9 mouse cellular contexts compared by ENCODE assay signal in genomic region chr17:66578007-66578406, GRCm38 (mm10). TPM values are rescaled to one million over a fixed set of nuclear protein-coding genes. Genes with fewer than 3 reads are reported as not detected.
DNase-seq lines count a peak whose midpoint lies in the region; ATAC-seq and TF ChIP-seq lines count a peak whose summit lies in the region.
"Had no signal": no experiment of that assay in that cellular context is flagged by ENCODE, and none has a peak within 500 bp of the region (broad histone marks: within the 10 kb centered on the region; RNA-seq: fewer than 3 reads in every experiment).

No protein-coding gene starts in this region.

- H3K4me1 ChIP-seq in forebrain, embryonic 16.5 days (replicated peaks; ENCODE audit: control insufficient read depth, insufficient read depth, low read length) = no peaks in the 10 kb centered on the region
- H3K4me1 ChIP-seq in kidney, embryonic 16.5 days (ENCODE audit: insufficient read depth, low read length) = no peaks in the 10 kb centered on the region
- no peaks in the 10 kb centered on the region for H3K4me1 ChIP-seq in lung, embryonic 14.5 days (ENCODE audit: insufficient read depth)

- ATAC-seq in cerebellum, adult (ENCODE audit: insufficient number of reproducible peaks, low FRiP score, low TSS enrichment) = peak; percentile 52; the same call in 1 of the 2 replicates
- peak; percentile 55 for ATAC-seq in forebrain, embryonic 16.5 days
- peak; percentile 46; the same call in 1 of the 2 replicates for ATAC-seq in kidney, embryonic 16.5 days (ENCODE audit: low FRiP score, low TSS enrichment)
- ATAC-seq in lung, embryonic 14.5 days (ENCODE audit: insufficient read depth) = no peak; the same call in 1 of the 2 replicates

- no peaks in the 10 kb centered on the region for H3K9me3 ChIP-seq in forebrain, embryonic 16.5 days (ENCODE audit: control insufficient read depth, low read length)
- H3K9me3 ChIP-seq in kidney, embryonic 16.5 days (ENCODE audit: low read length) = 0 out of 2 replicates have a peak, but pooled peaks cover 2% of the 10 kb centered on the region
- no peaks in the 10 kb centered on the region for H3K9me3 ChIP-seq in lung, embryonic 14.5 days (ENCODE audit: low read depth, low read length)
- H3K9me3 ChIP-seq: limb, embryonic 13.5 days had no signal

- 18% methylated on average over 6 of the region's 6 CpGs for WGBS in forebrain, embryonic 16.5 days
- 15% methylated on average over 6 of the region's 6 CpGs for WGBS in kidney, embryonic 16.5 days
- WGBS in lung, embryonic 14.5 days = 9% methylated on average over 6 of the region's 6 CpGs

- H3K27me3 ChIP-seq in forebrain, embryonic 16.5 days (replicated peaks; ENCODE audit: control insufficient read depth, insufficient read depth, low read length) = no peaks in the 10 kb centered on the region
- H3K27me3 ChIP-seq in kidney, embryonic 16.5 days (ENCODE audit: insufficient read depth, low read length) = no peaks in the 10 kb centered on the region
- H3K27me3 ChIP-seq in lung, embryonic 14.5 days (ENCODE audit: insufficient read depth, low read length) = no peaks in the 10 kb centered on the region

- peak; percentile 58 for DNase-seq in layer of hippocampus, adult 11-12 months (ENCODE audit: low spot score)
- no peak for DNase-seq in layer of hippocampus, adult 9-11 months
- peak; percentile 86 for DNase-seq in lung, embryonic 14.5 days
- DNase-seq in retina, postnatal 7 days (ENCODE audit: low read depth, low spot score) = peak; percentile 53
- DNase-seq in thymus, postnatal 25 days = no peak

- H3K27ac ChIP-seq in forebrain, embryonic 16.5 days (ENCODE audit: low read length) = no peak overlapping the region
- H3K27ac ChIP-seq in kidney, embryonic 16.5 days (ENCODE audit: low read length) = no peak overlapping the region
- no peak overlapping the region for H3K27ac ChIP-seq in lung, embryonic 14.5 days (ENCODE audit: low read depth)
- H3K27ac ChIP-seq: limb, embryonic 13.5 days had no signal

- H3K4me2 ChIP-seq in forebrain, embryonic 16.5 days (ENCODE audit: low read length) = no peak overlapping the region
- no peak overlapping the region for H3K4me2 ChIP-seq in kidney, embryonic 16.5 days (replicated peaks; ENCODE audit: low read depth, low read length)
- no peak overlapping the region for H3K4me2 ChIP-seq in lung, embryonic 14.5 days
- H3K4me2 ChIP-seq: limb, embryonic 13.5 days had no signal

- no peaks in the 10 kb centered on the region for H3K36me3 ChIP-seq in forebrain, embryonic 16.5 days (ENCODE audit: control insufficient read depth, insufficient read depth)
- no peaks in the 10 kb centered on the region for H3K36me3 ChIP-seq in kidney, embryonic 16.5 days (ENCODE audit: insufficient read depth, low read length)
- H3K36me3 ChIP-seq in lung, embryonic 14.5 days (ENCODE audit: insufficient read depth) = no peaks in the 10 kb centered on the region
- H3K36me3 ChIP-seq: limb, embryonic 13.5 days had no signal

- peak; percentile 83 for TF ChIP-seq CTCF in lung, embryonic 14.5 days (IDR thresholded peaks at IDR 0.05; ENCODE audit: low read depth)

- H3K4me3 ChIP-seq in forebrain, embryonic 16.5 days (replicated peaks; ENCODE audit: low read length) = no peak overlapping the region
- no peak overlapping the region for H3K4me3 ChIP-seq in kidney, embryonic 16.5 days (ENCODE audit: low read length)
- no peak overlapping the region for H3K4me3 ChIP-seq in lung, embryonic 14.5 days (ENCODE audit: low read depth, low read length)
- H3K4me3 ChIP-seq: limb, embryonic 13.5 days had no signal

- no peak overlapping the region for H3K9ac ChIP-seq in forebrain, embryonic 16.5 days (replicated peaks; ENCODE audit: low read depth, low read length)
- H3K9ac ChIP-seq in kidney, embryonic 16.5 days (replicated peaks; ENCODE audit: low read length) = no peak overlapping the region
- H3K9ac ChIP-seq in lung, embryonic 14.5 days = no peak overlapping the region
- H3K9ac ChIP-seq: limb, embryonic 13.5 days had no signal

RNA-seq across cellular contexts. Expression of gene Themis3, which starts 16.4 kb away (rescaled TPM):
- polyA plus RNA-seq in forebrain, embryonic 16.5 days (2015; fragmentation: Nextera tagmentation; extraction: Ambion mirVana) = not detected in 2 replicates
- polyA plus RNA-seq in kidney, embryonic 16.5 days (2015; fragmentation: Nextera tagmentation; extraction: Ambion mirVana) = 0.10 and 0.18 TPM in 2 replicates
- polyA plus RNA-seq in lung, embryonic 14.5 days (2014; fragmentation: Nextera tagmentation; extraction: Ambion mirVana) = 0.16 and 0.22 TPM in 2 replicates

RNA-seq across cellular contexts. Expression of gene Rab12, which starts 58.5 kb away (rescaled TPM):
- polyA plus RNA-seq in forebrain, embryonic 16.5 days (2015; fragmentation: Nextera tagmentation; extraction: Ambion mirVana) = 73.6 and 76.1 TPM in 2 replicates
- polyA plus RNA-seq in kidney, embryonic 16.5 days (2015; fragmentation: Nextera tagmentation; extraction: Ambion mirVana) = 15.7 and 35.9 TPM in 2 replicates
- 67.4 and 71.5 TPM in 2 replicates for polyA plus RNA-seq in lung, embryonic 14.5 days (2014; fragmentation: Nextera tagmentation; extraction: Ambion mirVana)

Comparison
In these comparisons a context has a peak if more than half of its experiments do, and no peak if none do; other contexts are left out.
1. DNase-seq: peak in layer of hippocampus, adult 11-12 months (single experiment), lung, embryonic 14.5 days (single experiment) and retina, postnatal 7 days (single experiment); none in layer of hippocampus, adult 9-11 months (single experiment) and thymus, postnatal 25 days (single experiment).